Mouse (Mus musculus): Measurements from ENCODE around the gene Mbtd1. TPM values are rescaled to one million over a fixed set of nuclear protein-coding genes. Genes with fewer than 3 reads are reported as not detected.

Gene Mbtd1
- total and polyA plus RNA-seq, 2 experiments: 3.0 to 14.1 TPM

- TF ChIP-seq POLR2A (IDR thresholded peaks at IDR 0.05; ENCODE audit: extremely low read depth, insufficient read depth, low read length) (no peak), CTCF (IDR thresholded peaks at IDR 0.05; ENCODE audit: low read depth, low read length) (no peak)
- 83% methylated on average over 2 of the region's 2 CpGs for WGBS
- no peak overlapping the region for H3K27ac ChIP-seq (replicated peaks; ENCODE audit: insufficient read depth, low read depth, low read length)
- no peaks in the 10 kb centered on the region for H3K27me3 ChIP-seq (ENCODE audit: control insufficient read depth, insufficient read depth, low read length)
- DNase-seq (ENCODE audit: extremely low read depth, low read depth, low spot score): no peak
- peaks cover 24% of the 10 kb centered on the region for H3K36me3 ChIP-seq (ENCODE audit: control insufficient read depth, insufficient read depth, low read length)
- no peaks in the 10 kb centered on the region for H3K79me2 ChIP-seq (ENCODE audit: control insufficient read depth, insufficient read depth, low read length)
- no peak overlapping the region for H3K9ac ChIP-seq (ENCODE audit: low read depth, low read length)
- H3K4me3 ChIP-seq (ENCODE audit: insufficient read depth, low read depth, low read length): no peak overlapping the region
- no peaks in the 10 kb centered on the region for H3K4me1 ChIP-seq (ENCODE audit: control insufficient read depth, insufficient read depth, low read length)
These were observed 24.5 kb upstream of the Mbtd1 start for GRCm38 (mm10) chr11:93861193-93861592.

GRCm38 (mm10) chr11:93862045-93862623 lies 23.5 kb upstream of the Mbtd1 start:
- Histone ChIP-seq H3K36me3 (ENCODE audit: control insufficient read depth, insufficient read depth, low read length) (peaks cover 32% of the 10 kb centered on the region), H3K79me2 (ENCODE audit: control insufficient read depth, insufficient read depth, low read length) (no peaks in the 10 kb centered on the region), H3K27me3 (ENCODE audit: control insufficient read depth, insufficient read depth, low read length) (no peaks in the 10 kb centered on the region), H3K27ac (replicated peaks; ENCODE audit: insufficient read depth, low read depth, low read length) (no peak overlapping the region), H3K4me1 (ENCODE audit: control insufficient read depth, insufficient read depth, low read length) (no peaks in the 10 kb centered on the region), H3K4me3 (ENCODE audit: insufficient read depth, low read depth, low read length) (no peak overlapping the region), H3K9ac (ENCODE audit: low read depth, low read length) (no peak overlapping the region)
- TF ChIP-seq CTCF (IDR thresholded peaks at IDR 0.05; ENCODE audit: low read depth, low read length): no peak
- no peak for TF ChIP-seq POLR2A (IDR thresholded peaks at IDR 0.05; ENCODE audit: extremely low read depth, insufficient read depth, low read length)
- WGBS: 93% methylated on average over 4 of the region's 4 CpGs
- no peak for DNase-seq (ENCODE audit: extremely low read depth, low read depth, low spot score)

- Histone ChIP-seq H3K36me3 (ENCODE audit: control insufficient read depth, insufficient read depth, low read length) (peaks cover 36% of the 10 kb centered on the region), H3K4me3 (ENCODE audit: insufficient read depth, low read depth, low read length) (no peak overlapping the region), H3K27ac (replicated peaks; ENCODE audit: insufficient read depth, low read depth, low read length) (no peak overlapping the region), H3K4me1 (ENCODE audit: control insufficient read depth, insufficient read depth, low read length) (no peaks in the 10 kb centered on the region), H3K27me3 (ENCODE audit: control insufficient read depth, insufficient read depth, low read length) (no peaks in the 10 kb centered on the region), H3K79me2 (ENCODE audit: control insufficient read depth, insufficient read depth, low read length) (no peaks in the 10 kb centered on the region), H3K9ac (ENCODE audit: low read depth, low read length) (no peak overlapping the region)
- 95% methylated on average over 1 of the region's 1 CpGs for WGBS
- TF ChIP-seq POLR2A (IDR thresholded peaks at IDR 0.05; ENCODE audit: extremely low read depth, insufficient read depth, low read length): no peak
- no peak for TF ChIP-seq CTCF (IDR thresholded peaks at IDR 0.05; ENCODE audit: low read depth, low read length)
- no peak for DNase-seq (ENCODE audit: extremely low read depth, low read depth, low spot score)
These were observed 23.0 kb upstream of the Mbtd1 start for GRCm38 (mm10) chr11:93862638-93863037.

- Histone ChIP-seq H3K36me3 (ENCODE audit: control insufficient read depth, insufficient read depth, low read length) (peaks cover 18% of the 10 kb centered on the region), H3K4me1 (ENCODE audit: control insufficient read depth, insufficient read depth, low read length) (peaks cover 9% of the 10 kb centered on the region), H3K4me3 (ENCODE audit: insufficient read depth, low read depth, low read length) (no peak overlapping the region), H3K79me2 (ENCODE audit: control insufficient read depth, insufficient read depth, low read length) (peaks cover 14% of the 10 kb centered on the region), H3K9ac (ENCODE audit: low read depth, low read length) (no peak overlapping the region), H3K27me3 (ENCODE audit: control insufficient read depth, insufficient read depth, low read length) (no peaks in the 10 kb centered on the region), H3K27ac (replicated peaks; ENCODE audit: insufficient read depth, low read depth, low read length) (no peak overlapping the region)
- no peak for TF ChIP-seq CTCF (IDR thresholded peaks at IDR 0.05; ENCODE audit: low read depth, low read length)
- TF ChIP-seq POLR2A (IDR thresholded peaks at IDR 0.05; ENCODE audit: extremely low read depth, insufficient read depth, low read length): no peak
- no peak for DNase-seq (ENCODE audit: extremely low read depth, low read depth, low spot score)
- 86% methylated on average over 4 of the region's 4 CpGs for WGBS
These were observed 1.6 kb upstream of the Mbtd1 start for GRCm38 (mm10) chr11:93884068-93884467.

- H3K4me1 ChIP-seq (ENCODE audit: control insufficient read depth, insufficient read depth, low read length): peaks cover 9% of the 10 kb centered on the region
- peaks cover 14% of the 10 kb centered on the region for H3K79me2 ChIP-seq (ENCODE audit: control insufficient read depth, insufficient read depth, low read length)
- peak overlapping the region; percentile 88 for H3K9ac ChIP-seq (ENCODE audit: low read depth, low read length)
- DNase-seq (ENCODE audit: extremely low read depth, low read depth, low spot score): peak; percentile 69
- no peaks in the 10 kb centered on the region for H3K27me3 ChIP-seq (ENCODE audit: control insufficient read depth, insufficient read depth, low read length)
- H3K4me3 ChIP-seq (ENCODE audit: insufficient read depth, low read depth, low read length): peak overlapping the region; percentile 82
- H3K27ac ChIP-seq (replicated peaks; ENCODE audit: insufficient read depth, low read depth, low read length): peak overlapping the region; percentile 65
- H3K36me3 ChIP-seq (ENCODE audit: control insufficient read depth, insufficient read depth, low read length): peaks cover 9% of the 10 kb centered on the region
- TF ChIP-seq CTCF (IDR thresholded peaks at IDR 0.05; ENCODE audit: low read depth, low read length) (peak; percentile 34), POLR2A (IDR thresholded peaks at IDR 0.05; ENCODE audit: extremely low read depth, insufficient read depth, low read length) (0 out of 2 replicates have a peak, but pooled peaks have one; percentile 41)
- under 1% methylated on average over 67 of the region's 81 CpGs for WGBS
These were observed 616 bp upstream of the Mbtd1 start for GRCm38 (mm10) chr11:93884901-93885571.

Data from liver, adult 2 months (tissue).